Mouse (Mus musculus): Measurements from ENCODE around the gene Tns1. TPM values are rescaled to one million over a fixed set of nuclear protein-coding genes. Genes with fewer than 3 reads are reported as not detected.
A peak's percentile ranks its signal among the peaks of the same experiment; 100 is the strongest.

The Tns1 gene
- polyA plus RNA-seq, 1 experiment from 2014 or later, result 15.5 TPM

GRCm38 (mm10) chr1:73998131-73998865 is 126.0 kb downstream of the Tns1 start:
- DNase-seq (ENCODE audit: low spot score) (no peak), ATAC-seq (ENCODE audit: low FRiP score) (no peak)
- Histone ChIP-seq H3K9ac (no peak overlapping the region), H3K36me3 (replicated peaks; ENCODE audit: control insufficient read depth, insufficient read depth) (no peaks in the 10 kb centered on the region), H3K27ac (no peak overlapping the region), H3K4me2 (replicated peaks) (no peak overlapping the region), H3K27me3 (ENCODE audit: control insufficient read depth, insufficient read depth, low read length) (no peaks in the 10 kb centered on the region), H3K4me3 (replicated peaks; ENCODE audit: low read length) (no peak overlapping the region), H3K9me3 (ENCODE audit: control insufficient read depth, low read length) (no peaks in the 10 kb centered on the region), H3K4me1 (replicated peaks; ENCODE audit: control insufficient read depth, insufficient read depth, low read length) (no peaks in the 10 kb centered on the region)
- 70% methylated on average over 9 of the region's 9 CpGs for WGBS

- H3K4me3 ChIP-seq (replicated peaks; ENCODE audit: low read length), result no peak overlapping the region
- WGBS, result 86% methylated on average over 6 of the region's 6 CpGs
- DNase-seq (ENCODE audit: low spot score) (no peak), ATAC-seq (ENCODE audit: low FRiP score) (no peak)
- H3K4me2 ChIP-seq (replicated peaks), result no peak overlapping the region
- no peaks in the 10 kb centered on the region for H3K36me3 ChIP-seq (replicated peaks; ENCODE audit: control insufficient read depth, insufficient read depth)
- H3K9me3 ChIP-seq (ENCODE audit: control insufficient read depth, low read length), result no peaks in the 10 kb centered on the region
- no peak overlapping the region for H3K27ac ChIP-seq
- H3K4me1 ChIP-seq (replicated peaks; ENCODE audit: control insufficient read depth, insufficient read depth, low read length), result no peaks in the 10 kb centered on the region
- no peak overlapping the region for H3K9ac ChIP-seq
- no peaks in the 10 kb centered on the region for H3K27me3 ChIP-seq (ENCODE audit: control insufficient read depth, insufficient read depth, low read length)
Measured at GRCm38 (mm10) chr1:73997341-73997740, 126.9 kb downstream of the Tns1 start.

GRCm38 (mm10) chr1:73996650-73997049 is 127.6 kb downstream of the Tns1 start:
- H3K9me3 ChIP-seq (ENCODE audit: control insufficient read depth, low read length), result no peaks in the 10 kb centered on the region
- no peak for ATAC-seq (ENCODE audit: low FRiP score)

GRCm38 (mm10) chr1:73996209-73996608 is 128.0 kb downstream of the Tns1 start:
- DNase-seq (ENCODE audit: low spot score) (peak; percentile 75), ATAC-seq (ENCODE audit: low FRiP score) (no peak)
- Histone ChIP-seq H3K9me3 (ENCODE audit: control insufficient read depth, low read length) (no peaks in the 10 kb centered on the region), H3K4me3 (replicated peaks; ENCODE audit: low read length) (no peak overlapping the region), H3K36me3 (replicated peaks; ENCODE audit: control insufficient read depth, insufficient read depth) (no peaks in the 10 kb centered on the region), H3K27me3 (ENCODE audit: control insufficient read depth, insufficient read depth, low read length) (no peaks in the 10 kb centered on the region), H3K4me1 (replicated peaks; ENCODE audit: control insufficient read depth, insufficient read depth, low read length) (no peaks in the 10 kb centered on the region), H3K27ac (no peak overlapping the region), H3K9ac (no peak overlapping the region), H3K4me2 (replicated peaks) (no peak overlapping the region)
- WGBS, result 60% methylated on average over 2 of the region's 2 CpGs

More at GRCm38 (mm10) chr1:73996650-73997049, 127.6 kb downstream of the Tns1 start:
- no peak overlapping the region for H3K4me2 ChIP-seq (replicated peaks)
- no peak overlapping the region for H3K4me3 ChIP-seq (replicated peaks; ENCODE audit: low read length)
- no peak for DNase-seq (ENCODE audit: low spot score)
- no peak overlapping the region for H3K9ac ChIP-seq
- WGBS, result 88% methylated on average over 3 of the region's 3 CpGs
- H3K36me3 ChIP-seq (replicated peaks; ENCODE audit: control insufficient read depth, insufficient read depth), result no peaks in the 10 kb centered on the region
- H3K27me3 ChIP-seq (ENCODE audit: control insufficient read depth, insufficient read depth, low read length), result no peaks in the 10 kb centered on the region
- no peak overlapping the region for H3K27ac ChIP-seq
- H3K4me1 ChIP-seq (replicated peaks; ENCODE audit: control insufficient read depth, insufficient read depth, low read length), result no peaks in the 10 kb centered on the region

GRCm38 (mm10) chr1:73995063-73995810 is 129.0 kb downstream of the Tns1 start:
- DNase-seq (ENCODE audit: low spot score), result no peak
- Histone ChIP-seq H3K4me2 (replicated peaks) (no peak overlapping the region), H3K27ac (no peak overlapping the region), H3K27me3 (ENCODE audit: control insufficient read depth, insufficient read depth, low read length) (no peaks in the 10 kb centered on the region), H3K4me3 (replicated peaks; ENCODE audit: low read length) (no peak overlapping the region), H3K36me3 (replicated peaks; ENCODE audit: control insufficient read depth, insufficient read depth) (no peaks in the 10 kb centered on the region), H3K9me3 (ENCODE audit: control insufficient read depth, low read length) (no peaks in the 10 kb centered on the region), H3K9ac (no peak overlapping the region), H3K4me1 (replicated peaks; ENCODE audit: control insufficient read depth, insufficient read depth, low read length) (no peaks in the 10 kb centered on the region)
- ATAC-seq (ENCODE audit: low FRiP score), result no peak
- 89% methylated on average over 13 of the region's 13 CpGs for WGBS

GRCm38 (mm10) chr1:73993901-73994426 is 130.3 kb downstream of the Tns1 start:
- WGBS, result 73% methylated on average over 7 of the region's 7 CpGs
- no peaks in the 10 kb centered on the region for H3K9me3 ChIP-seq (ENCODE audit: control insufficient read depth, low read length)
- no peak overlapping the region for H3K9ac ChIP-seq
- no peak overlapping the region for H3K27ac ChIP-seq
- H3K36me3 ChIP-seq (replicated peaks; ENCODE audit: control insufficient read depth, insufficient read depth), result no peaks in the 10 kb centered on the region
- H3K4me2 ChIP-seq (replicated peaks), result no peak overlapping the region
- DNase-seq (ENCODE audit: low spot score) (no peak), ATAC-seq (ENCODE audit: low FRiP score) (no peak)
- no peak overlapping the region for H3K4me3 ChIP-seq (replicated peaks; ENCODE audit: low read length)
- no peaks in the 10 kb centered on the region for H3K4me1 ChIP-seq (replicated peaks; ENCODE audit: control insufficient read depth, insufficient read depth, low read length)
- no peaks in the 10 kb centered on the region for H3K27me3 ChIP-seq (ENCODE audit: control insufficient read depth, insufficient read depth, low read length)

GRCm38 (mm10) chr1:73993279-73993678 is 131.0 kb downstream of the Tns1 start:
- no peaks in the 10 kb centered on the region for H3K9me3 ChIP-seq (ENCODE audit: control insufficient read depth, low read length)
- no peak overlapping the region for H3K4me2 ChIP-seq (replicated peaks)
- H3K36me3 ChIP-seq (replicated peaks; ENCODE audit: control insufficient read depth, insufficient read depth), result no peaks in the 10 kb centered on the region
- no peaks in the 10 kb centered on the region for H3K27me3 ChIP-seq (ENCODE audit: control insufficient read depth, insufficient read depth, low read length)
- no peak overlapping the region for H3K4me3 ChIP-seq (replicated peaks; ENCODE audit: low read length)
- ATAC-seq (ENCODE audit: low FRiP score) (no peak), DNase-seq (ENCODE audit: low spot score) (no peak)
- whole genome bisulfite sequencing, result 89% methylated on average over 7 of the region's 7 CpGs
- H3K27ac ChIP-seq, result no peak overlapping the region
- no peak overlapping the region for H3K9ac ChIP-seq
- no peaks in the 10 kb centered on the region for H3K4me1 ChIP-seq (replicated peaks; ENCODE audit: control insufficient read depth, insufficient read depth, low read length)

GRCm38 (mm10) chr1:73992201-73992938 is 131.9 kb downstream of the Tns1 start:
- H3K27me3 ChIP-seq (ENCODE audit: control insufficient read depth, insufficient read depth, low read length), result no peaks in the 10 kb centered on the region
- H3K36me3 ChIP-seq (replicated peaks; ENCODE audit: control insufficient read depth, insufficient read depth), result no peaks in the 10 kb centered on the region
- no peak for DNase-seq (ENCODE audit: low spot score)
- no peak overlapping the region for H3K27ac ChIP-seq
- no peak overlapping the region for H3K4me2 ChIP-seq (replicated peaks)
- H3K4me1 ChIP-seq (replicated peaks; ENCODE audit: control insufficient read depth, insufficient read depth, low read length), result no peaks in the 10 kb centered on the region
- no peak overlapping the region for H3K4me3 ChIP-seq (replicated peaks; ENCODE audit: low read length)
- H3K9me3 ChIP-seq (ENCODE audit: control insufficient read depth, low read length), result no peaks in the 10 kb centered on the region
- ATAC-seq (ENCODE audit: low FRiP score), result no peak
- H3K9ac ChIP-seq, result no peak overlapping the region
- WGBS, result 67% methylated on average over 5 of the region's 5 CpGs

- WGBS, result 78% methylated on average over 7 of the region's 7 CpGs
- ATAC-seq (ENCODE audit: low FRiP score) (no peak), DNase-seq (ENCODE audit: low spot score) (no peak)
- Histone ChIP-seq H3K4me1 (replicated peaks; ENCODE audit: control insufficient read depth, insufficient read depth, low read length) (no peaks in the 10 kb centered on the region), H3K36me3 (replicated peaks; ENCODE audit: control insufficient read depth, insufficient read depth) (no peaks in the 10 kb centered on the region), H3K9me3 (ENCODE audit: control insufficient read depth, low read length) (no peaks in the 10 kb centered on the region), H3K27me3 (ENCODE audit: control insufficient read depth, insufficient read depth, low read length) (no peaks in the 10 kb centered on the region), H3K27ac (no peak overlapping the region), H3K4me3 (replicated peaks; ENCODE audit: low read length) (no peak overlapping the region), H3K9ac (no peak overlapping the region), H3K4me2 (replicated peaks) (no peak overlapping the region)
Measured at GRCm38 (mm10) chr1:73991226-73991625, 133.0 kb downstream of the Tns1 start.
